Mouse (Mus musculus): ENCODE measurements around the gene Gng7. TPM values are rescaled to one million over a fixed set of nuclear protein-coding genes. Genes with fewer than 3 reads are reported as not detected.

Gng7 gene
- polyA plus RNA-seq, 1 experiment: 1.9 TPM

- H3K27ac ChIP-seq (ENCODE audit: insufficient read depth, low read depth, low read length): no peak overlapping the region
- WGBS: 16% methylated on average over 17 of the region's 17 CpGs
- H3K4me1 ChIP-seq (ENCODE audit: control insufficient read depth, insufficient read depth, low read length): peaks cover 8% of the 10 kb centered on the region; the same call in 1 of the 2 replicates
- TF ChIP-seq POLR2A (IDR thresholded peaks at IDR 0.05; ENCODE audit: low read depth, low read length): no peak
- no peak for TF ChIP-seq CTCF (conservative IDR thresholded peaks at IDR 0.05; ENCODE audit: insufficient read depth, insufficient read length, low read depth, low read length)
- H3K27me3 ChIP-seq (replicated peaks; ENCODE audit: control insufficient read depth, insufficient read depth, low read length): no peaks in the 10 kb centered on the region
- no peaks in the 10 kb centered on the region for H3K36me3 ChIP-seq (ENCODE audit: control insufficient read depth, insufficient read depth, low read length)
- H3K4me3 ChIP-seq (ENCODE audit: insufficient read depth, low read depth, low read length): no peak overlapping the region
- DNase-seq: no peak
Measured at GRCm38 (mm10) chr10:80932700-80933420, 81.9 kb downstream of the Gng7 start.

GRCm38 (mm10) chr10:80932206-80932605 lies 82.5 kb downstream of the Gng7 start:
- WGBS: 15% methylated on average over 20 of the region's 20 CpGs
- Histone ChIP-seq H3K4me1 (ENCODE audit: control insufficient read depth, insufficient read depth, low read length) (peaks cover 8% of the 10 kb centered on the region; the same call in 1 of the 2 replicates), H3K27me3 (replicated peaks; ENCODE audit: control insufficient read depth, insufficient read depth, low read length) (no peaks in the 10 kb centered on the region), H3K27ac (ENCODE audit: insufficient read depth, low read depth, low read length) (no peak overlapping the region), H3K4me3 (ENCODE audit: insufficient read depth, low read depth, low read length) (no peak overlapping the region), H3K36me3 (ENCODE audit: control insufficient read depth, insufficient read depth, low read length) (no peaks in the 10 kb centered on the region)
- no peak for DNase-seq
- TF ChIP-seq POLR2A (IDR thresholded peaks at IDR 0.05; ENCODE audit: low read depth, low read length): no peak
- no peak for TF ChIP-seq CTCF (conservative IDR thresholded peaks at IDR 0.05; ENCODE audit: insufficient read depth, insufficient read length, low read depth, low read length)

GRCm38 (mm10) chr10:80931695-80932094 lies 83.0 kb downstream of the Gng7 start:
- H3K27ac ChIP-seq (ENCODE audit: insufficient read depth, low read depth, low read length): no peak overlapping the region
- TF ChIP-seq POLR2A (IDR thresholded peaks at IDR 0.05; ENCODE audit: low read depth, low read length) (no peak), CTCF (conservative IDR thresholded peaks at IDR 0.05; ENCODE audit: insufficient read depth, insufficient read length, low read depth, low read length) (no peak)
- H3K27me3 ChIP-seq (replicated peaks; ENCODE audit: control insufficient read depth, insufficient read depth, low read length): no peaks in the 10 kb centered on the region
- DNase-seq: no peak
- H3K4me3 ChIP-seq (ENCODE audit: insufficient read depth, low read depth, low read length): no peak overlapping the region
- H3K36me3 ChIP-seq (ENCODE audit: control insufficient read depth, insufficient read depth, low read length): no peaks in the 10 kb centered on the region
- peaks cover 8% of the 10 kb centered on the region; the same call in 1 of the 2 replicates for H3K4me1 ChIP-seq (ENCODE audit: control insufficient read depth, insufficient read depth, low read length)
- 29% methylated on average over 26 of the region's 26 CpGs for WGBS

- no peaks in the 10 kb centered on the region for H3K36me3 ChIP-seq (ENCODE audit: control insufficient read depth, insufficient read depth, low read length)
- H3K4me1 ChIP-seq (ENCODE audit: control insufficient read depth, insufficient read depth, low read length): peaks cover 8% of the 10 kb centered on the region; the same call in 1 of the 2 replicates
- 26% methylated on average over 14 of the region's 14 CpGs for WGBS
- no peaks in the 10 kb centered on the region for H3K27me3 ChIP-seq (replicated peaks; ENCODE audit: control insufficient read depth, insufficient read depth, low read length)
- no peak for TF ChIP-seq POLR2A (IDR thresholded peaks at IDR 0.05; ENCODE audit: low read depth, low read length)
- no peak for TF ChIP-seq CTCF (conservative IDR thresholded peaks at IDR 0.05; ENCODE audit: insufficient read depth, insufficient read length, low read depth, low read length)
- H3K27ac ChIP-seq (ENCODE audit: insufficient read depth, low read depth, low read length): no peak overlapping the region
- H3K4me3 ChIP-seq (ENCODE audit: insufficient read depth, low read depth, low read length): peak overlapping the region; percentile 71
- DNase-seq: peak; percentile 64
Measured at GRCm38 (mm10) chr10:80931153-80931671, 83.5 kb downstream of the Gng7 start.

GRCm38 (mm10) chr10:80930361-80931152 lies 84.2 kb downstream of the Gng7 start:
- no peak for DNase-seq
- Histone ChIP-seq H3K27me3 (replicated peaks; ENCODE audit: control insufficient read depth, insufficient read depth, low read length) (no peaks in the 10 kb centered on the region), H3K27ac (ENCODE audit: insufficient read depth, low read depth, low read length) (peak overlapping the region; percentile 32; the same call in 1 of the 2 replicates), H3K4me3 (ENCODE audit: insufficient read depth, low read depth, low read length) (peak overlapping the region; percentile 71), H3K36me3 (ENCODE audit: control insufficient read depth, insufficient read depth, low read length) (no peaks in the 10 kb centered on the region), H3K4me1 (ENCODE audit: control insufficient read depth, insufficient read depth, low read length) (peaks cover 8% of the 10 kb centered on the region; the same call in 1 of the 2 replicates)
- 2% methylated on average over 45 of the region's 45 CpGs for WGBS
- TF ChIP-seq CTCF (conservative IDR thresholded peaks at IDR 0.05; ENCODE audit: insufficient read depth, insufficient read length, low read depth, low read length) (no peak), POLR2A (IDR thresholded peaks at IDR 0.05; ENCODE audit: low read depth, low read length) (no peak)

GRCm38 (mm10) chr10:80929299-80930226 lies 85.2 kb downstream of the Gng7 start, which contains the start of gene Gadd45b:
Gene Gadd45b (plus strand): TSS chr10:80930073.
- Histone ChIP-seq H3K27me3 (replicated peaks; ENCODE audit: control insufficient read depth, insufficient read depth, low read length) (no peaks in the 10 kb centered on the region), H3K27ac (ENCODE audit: insufficient read depth, low read depth, low read length) (peak within 1 kb of the TSS; percentile 53), H3K36me3 (ENCODE audit: control insufficient read depth, insufficient read depth, low read length) (no peaks in the 10 kb centered on the region), H3K4me1 (ENCODE audit: control insufficient read depth, insufficient read depth, low read length) (peaks cover 8% of the 10 kb centered on the region; the same call in 1 of the 2 replicates), H3K4me3 (ENCODE audit: insufficient read depth, low read depth, low read length) (peak within 1 kb of the TSS; percentile 71)
- TF ChIP-seq POLR2A (IDR thresholded peaks at IDR 0.05; ENCODE audit: low read depth, low read length) (peak; percentile 98), CTCF (conservative IDR thresholded peaks at IDR 0.05; ENCODE audit: insufficient read depth, insufficient read length, low read depth, low read length) (no peak)
- peak; percentile 99 for DNase-seq
- 2% methylated on average over 56 of the region's 56 CpGs for WGBS

Measured in kidney, adult 2 months (tissue).